In genomic region chr1:72136101-72136500, GRCm38 (mm10) we compare ENCODE assay signal across 22 mouse cellular contexts.
DNase-seq lines count a peak whose midpoint lies in the region; ATAC-seq lines count a peak whose summit lies in the region.
"Had no signal": no experiment of that assay in that cellular context is flagged by ENCODE, and none has a peak within 500 bp of the region (broad histone marks: within the 10 kb centered on the region; RNA-seq: fewer than 3 reads in every experiment).

No protein-coding gene starts in this region.

- no peaks in the 10 kb centered on the region for H3K4me1 ChIP-seq in embryonic facial prominence, embryonic 14.5 days (ENCODE audit: control insufficient read depth, insufficient read depth, low read length)
- no peaks in the 10 kb centered on the region for H3K4me1 ChIP-seq in embryonic facial prominence, embryonic 10.5 days
- no peaks in the 10 kb centered on the region for H3K4me1 ChIP-seq in forebrain, embryonic 14.5 days (ENCODE audit: control insufficient read depth, insufficient read depth, low read length)
- H3K4me1 ChIP-seq: embryonic facial prominence, embryonic 13.5 days; forebrain, embryonic 13.5 days had no signal

- no peak overlapping the region for H3K4me2 ChIP-seq in embryonic facial prominence, embryonic 14.5 days (ENCODE audit: low read depth, low read length)
- H3K4me2 ChIP-seq in forebrain, embryonic 14.5 days (ENCODE audit: low read length), result no peak overlapping the region
- H3K4me2 ChIP-seq: embryonic facial prominence, embryonic 13.5 days; forebrain, embryonic 13.5 days had no signal

- H3K4me3 ChIP-seq in embryonic facial prominence, embryonic 14.5 days (ENCODE audit: low read depth, low read length), result no peak overlapping the region
- no peak overlapping the region for H3K4me3 ChIP-seq in embryonic facial prominence, embryonic 10.5 days
- no peak overlapping the region for H3K4me3 ChIP-seq in forebrain, embryonic 14.5 days (ENCODE audit: low read depth, low read length)
- H3K4me3 ChIP-seq: embryonic facial prominence, embryonic 13.5 days; forebrain, embryonic 13.5 days had no signal

- WGBS in embryonic facial prominence, embryonic 14.5 days, result 83% methylated on average over 10 of the region's 10 CpGs
- WGBS in embryonic facial prominence, embryonic 10.5 days, result 93% methylated on average over 10 of the region's 10 CpGs
- WGBS in forebrain, embryonic 14.5 days, result 91% methylated on average over 10 of the region's 10 CpGs

- H3K36me3 ChIP-seq in embryonic facial prominence, embryonic 14.5 days (ENCODE audit: control insufficient read depth, insufficient read depth, low read length), result no peaks in the 10 kb centered on the region
- H3K36me3 ChIP-seq in embryonic facial prominence, embryonic 10.5 days (replicated peaks), result no peaks in the 10 kb centered on the region
- no peaks in the 10 kb centered on the region for H3K36me3 ChIP-seq in forebrain, embryonic 14.5 days (ENCODE audit: control insufficient read depth, insufficient read depth, low read length)
- H3K36me3 ChIP-seq: embryonic facial prominence, embryonic 13.5 days; G1E had no signal

- no peaks in the 10 kb centered on the region for H3K27me3 ChIP-seq in embryonic facial prominence, embryonic 14.5 days (replicated peaks; ENCODE audit: control insufficient read depth, insufficient read depth, low read length)
- no peaks in the 10 kb centered on the region for H3K27me3 ChIP-seq in embryonic facial prominence, embryonic 10.5 days (replicated peaks; ENCODE audit: low read depth, poor library complexity, severe bottlenecking)
- no peaks in the 10 kb centered on the region for H3K27me3 ChIP-seq in forebrain, embryonic 14.5 days (replicated peaks; ENCODE audit: control insufficient read depth, insufficient read depth, low read length)
- H3K27me3 ChIP-seq: CH12.LX; embryonic facial prominence, embryonic 13.5 days; forebrain, embryonic 13.5 days; Patski had no signal

- DNase-seq in embryonic facial prominence, embryonic 14.5 days (ENCODE audit: low spot score), result no peak
- no peak for DNase-seq in embryonic facial prominence, embryonic 10.5 days (ENCODE audit: low spot score)
- DNase-seq in retina, adult 2 months (ENCODE audit: low read depth, low spot score), result peak; percentile 83
- DNase-seq in retina, embryonic 14.5 days (ENCODE audit: low spot score), result no peak
- no peak for DNase-seq in forebrain, embryonic 14.5 days (ENCODE audit: low spot score)
- DNase-seq: adrenal gland, adult 8-10 months; adrenal gland, postnatal 14 days; adrenal gland, postnatal 36 days; B cell, adult 2 months; cerebellum, adult 11-12 months; cerebellum, adult 2 months; cerebellum, adult 9-10 months; cerebellum, postnatal 10 days; cerebellum, postnatal 25 days had no signal

- H3K9ac ChIP-seq in embryonic facial prominence, embryonic 14.5 days (ENCODE audit: low read depth, low read length), result no peak overlapping the region
- no peak overlapping the region for H3K9ac ChIP-seq in forebrain, embryonic 14.5 days (ENCODE audit: low read length)
- H3K9ac ChIP-seq: embryonic facial prominence, embryonic 13.5 days; forebrain, embryonic 13.5 days had no signal

- 0 out of 2 replicates have a peak, but pooled peaks cover 6% of the 10 kb centered on the region for H3K9me3 ChIP-seq in embryonic facial prominence, embryonic 14.5 days (ENCODE audit: control insufficient read depth, low read length)
- peaks cover 7% of the 10 kb centered on the region for H3K9me3 ChIP-seq in embryonic facial prominence, embryonic 10.5 days
- 0 out of 2 replicates have a peak, but pooled peaks cover 2% of the 10 kb centered on the region for H3K9me3 ChIP-seq in forebrain, embryonic 14.5 days (replicated peaks; ENCODE audit: control insufficient read depth, low read length)

- H3K27ac ChIP-seq in embryonic facial prominence, embryonic 14.5 days (replicated peaks; ENCODE audit: low read depth, low read length), result no peak overlapping the region
- H3K27ac ChIP-seq in embryonic facial prominence, embryonic 10.5 days (replicated peaks), result no peak overlapping the region
- no peak overlapping the region for H3K27ac ChIP-seq in forebrain, embryonic 14.5 days (ENCODE audit: low read depth, low read length)
- H3K27ac ChIP-seq: embryonic facial prominence, embryonic 13.5 days; forebrain, embryonic 13.5 days had no signal

- ATAC-seq in embryonic facial prominence, embryonic 14.5 days (ENCODE audit: low read depth), result peak; percentile 26; the same call in 1 of the 2 replicates
- ATAC-seq in forebrain, embryonic 14.5 days, result no peak
- ATAC-seq: activated CD4-positive, CD25-positive, alpha-beta regulatory T cell, adult 4 months; CD4-positive, CD25-positive, alpha-beta regulatory T cell, adult 4 months; forebrain, embryonic 13.5 days; forebrain, embryonic 16.5 days; Patski had no signal
